Mouse (Mus musculus) CH12F3 (cell line): ENCODE data around the gene Gp2.

Experiments
- in situ Hi-C: fragments of 300-500 bp; cut with MboI; formaldehyde crosslinking; loops from 2 replicates; pipeline ENCODE4 v1.14.3; 2020; ENCODE audit warnings: low sequenced_read_pairs

Gp2 gene

DNA sequence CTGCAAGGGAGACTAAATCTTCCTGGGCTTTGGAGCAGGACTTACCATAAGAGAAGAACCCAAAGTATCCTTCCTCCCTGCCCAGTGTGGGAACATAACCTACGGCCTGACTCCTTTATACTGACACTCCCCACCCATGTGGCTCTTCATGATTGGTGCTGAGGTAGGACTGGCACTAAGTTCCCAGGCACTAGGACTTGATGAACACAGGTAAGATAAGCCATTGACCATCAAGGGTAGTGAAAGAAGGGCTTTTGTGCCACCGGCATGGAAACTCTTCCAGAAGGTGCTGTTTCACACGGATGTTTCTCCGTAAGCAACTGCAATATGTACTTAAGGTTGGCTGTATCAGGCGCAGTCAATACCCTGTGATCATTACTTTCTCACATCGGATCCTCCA, at the start of gene Gp2:
Gene Gp2, minus strand, starts transcription at position 101 of the 400 bp plus-strand sequence.
- in situ Hi-C loops = no loop called here

DNA sequence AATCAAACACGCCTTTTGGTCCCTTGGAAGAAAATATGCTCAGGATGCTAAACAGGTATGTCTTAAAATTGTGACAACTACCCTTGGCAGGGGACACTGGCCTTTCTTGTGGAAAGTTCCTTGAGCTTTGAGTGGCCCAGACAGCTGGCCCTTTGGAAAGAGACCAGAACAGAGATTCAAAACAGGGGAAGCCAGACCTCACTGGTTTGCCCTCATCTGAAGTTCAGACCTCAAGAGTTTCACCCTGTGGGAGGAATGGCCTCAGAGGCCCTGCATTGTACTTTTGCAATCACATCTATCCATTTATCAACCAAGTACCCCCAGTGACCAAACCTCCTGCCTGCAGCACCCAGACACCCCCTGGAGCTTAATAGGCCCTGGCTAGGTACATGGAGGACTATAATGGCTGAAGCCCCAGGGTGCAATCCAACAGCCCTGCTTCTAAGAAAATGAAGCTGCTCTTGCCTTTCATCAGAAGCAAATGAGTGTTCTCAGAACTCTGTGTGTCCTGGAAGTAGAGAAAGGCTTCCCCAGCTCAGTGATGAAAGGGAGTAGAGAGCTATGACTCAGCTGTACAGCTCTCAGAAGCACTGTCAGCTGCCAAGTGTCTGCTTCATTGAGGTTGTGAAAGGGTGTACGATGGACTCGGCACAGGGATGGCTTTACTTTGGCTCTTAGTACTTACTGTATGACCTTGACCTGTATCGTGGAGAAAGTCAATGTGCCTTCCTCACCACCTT, 31.1 kb upstream of the Gp2 start:
- in situ Hi-C loops = no loop called here

- in situ Hi-C loops = no loop called here
These were observed 27.6 kb upstream of the Gp2 start for GRCm38 (mm10) chr7:119486683-119487082.

DNA sequence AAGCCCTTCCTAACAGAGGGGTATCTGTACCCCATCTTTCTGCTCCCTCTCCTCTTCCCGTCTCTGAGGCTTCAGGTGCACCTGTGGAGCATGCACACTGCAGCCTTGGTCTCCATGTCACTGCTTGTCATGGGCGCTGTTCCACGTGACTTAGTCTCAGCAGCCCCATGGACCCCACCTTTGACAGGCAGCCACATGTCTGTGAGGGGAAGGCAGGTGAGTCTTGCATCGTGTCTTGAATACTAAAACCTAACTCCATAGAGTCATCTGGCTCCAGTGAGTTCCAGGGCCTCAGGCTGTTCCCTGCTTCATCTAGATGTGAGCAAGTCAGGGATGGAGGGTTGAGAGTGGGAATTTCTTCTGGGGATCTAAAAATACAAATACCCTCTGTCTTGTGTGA, 25.1 kb upstream of the Gp2 start:
- in situ Hi-C loops = no loop called here

DNA sequence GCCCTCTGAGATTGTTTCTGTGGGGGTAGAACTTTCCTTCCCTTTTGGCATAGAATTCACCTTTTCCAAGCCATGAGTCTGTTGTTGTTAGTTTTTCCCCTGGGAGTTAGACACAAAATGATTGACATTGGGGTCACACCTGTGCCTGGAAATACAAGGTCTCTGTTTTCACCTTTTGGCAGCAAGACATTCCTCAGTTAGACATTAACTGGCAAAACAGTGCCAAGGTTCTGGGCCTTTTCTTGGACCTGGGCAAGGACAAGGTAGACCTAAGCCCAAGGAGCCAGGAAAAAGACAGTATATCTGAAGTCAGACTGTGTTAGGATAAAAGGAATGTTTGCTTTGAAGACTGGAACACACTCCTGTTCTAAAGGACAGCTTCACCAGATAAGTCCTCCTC, 20.2 kb upstream of the Gp2 start, which contains the start of gene Umod:
Gene Umod, minus strand, starts transcription at position 27 of the 400 bp plus-strand sequence.
- in situ Hi-C loops = no loop called here

DNA sequence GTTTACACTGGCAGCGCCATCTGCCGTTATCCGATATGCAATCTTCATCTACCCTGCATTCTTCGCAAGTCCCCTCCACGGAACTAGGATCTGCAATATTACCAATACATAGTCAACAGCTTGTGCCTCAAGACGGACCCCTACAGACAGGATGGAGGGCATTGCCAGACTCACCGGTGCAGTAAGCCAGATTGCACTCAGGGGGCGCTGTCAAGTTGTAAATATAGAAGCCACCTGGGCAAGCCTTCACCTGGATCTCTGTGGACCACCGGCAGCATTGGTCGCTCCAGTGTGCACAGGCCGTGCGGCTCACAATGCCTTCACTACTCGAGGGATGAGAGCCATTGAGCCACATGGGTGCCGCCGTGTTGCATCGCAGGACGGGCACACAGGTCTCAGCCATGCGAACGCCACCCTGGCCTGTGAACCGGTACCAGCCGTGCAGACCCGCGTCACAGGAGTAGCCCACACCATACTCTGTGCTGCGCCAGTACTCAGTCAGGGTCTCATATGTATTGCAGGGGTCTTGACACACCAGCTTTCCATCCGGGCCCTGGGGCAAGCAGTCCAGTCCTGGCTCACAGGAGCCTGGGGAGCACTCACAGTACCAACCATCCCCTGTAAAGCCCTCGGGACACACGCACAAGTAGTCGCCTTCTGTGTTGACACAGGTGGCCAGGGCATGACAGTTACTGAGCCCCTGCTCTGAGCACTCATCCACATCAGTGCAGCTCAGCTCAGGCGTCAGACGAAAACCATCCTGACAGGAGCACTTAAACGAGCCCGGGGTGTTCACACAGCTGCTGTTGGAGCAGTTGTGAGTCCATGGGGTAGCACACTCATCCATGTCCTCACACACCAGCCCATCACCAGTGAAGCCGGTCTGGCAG, 17.7 kb upstream of the Gp2 start:
- in situ Hi-C loops = no loop called here

GRCm38 (mm10) chr7:119454192-119454591, 4.9 kb downstream of the Gp2 start:
- in situ Hi-C loops = no loop called here

- in situ Hi-C loops = no loop called here
These were observed 15.2 kb downstream of the Gp2 start for GRCm38 (mm10) chr7:119443849-119444248.

GRCm38 (mm10) chr7:119441938-119442337, 17.1 kb downstream of the Gp2 start:
- in situ Hi-C loops = no loop called here

DNA sequence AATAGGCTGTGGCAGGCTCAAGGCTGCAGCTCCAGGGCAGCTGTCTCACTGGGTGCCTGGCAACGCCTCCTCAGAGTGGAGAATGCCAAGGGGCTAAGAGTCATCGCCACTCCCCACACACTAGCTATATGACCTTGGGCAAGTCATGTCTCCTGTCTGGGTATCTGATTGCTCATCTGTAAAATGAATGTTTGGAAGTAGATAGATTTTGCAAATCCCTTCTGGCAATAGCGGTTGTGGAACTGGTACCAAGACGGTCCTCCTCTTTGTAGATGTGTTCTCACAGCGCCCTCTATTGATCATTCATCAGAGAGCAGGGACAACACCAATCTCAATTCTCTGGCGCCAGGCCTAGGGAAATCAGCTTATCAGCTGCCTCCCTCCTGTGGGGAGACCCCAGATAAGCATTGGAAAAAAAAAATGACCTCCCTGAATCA, 31.9 kb downstream of the Gp2 start:
- in situ Hi-C loops = no loop called here

DNA sequence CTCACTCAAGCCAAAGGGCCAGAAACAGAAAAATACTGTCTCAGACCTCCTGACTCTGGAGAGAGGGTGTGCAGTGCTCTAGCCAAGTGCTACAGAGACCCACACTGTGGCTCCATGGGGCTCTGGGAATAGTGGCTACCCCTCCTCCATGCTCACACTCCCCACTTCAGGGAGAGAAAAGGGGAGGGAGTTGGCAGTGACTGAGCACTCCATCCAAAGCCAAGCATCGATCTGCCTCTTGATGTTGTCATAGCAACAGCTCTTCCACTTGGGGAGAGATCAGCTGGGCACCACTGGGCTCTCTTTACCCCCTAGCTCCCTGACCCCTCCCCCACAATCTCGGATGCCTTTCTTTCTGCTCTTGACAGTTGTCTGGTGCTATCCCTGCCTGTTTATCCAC, 38.4 kb downstream of the Gp2 start:
- in situ Hi-C loops = no loop called here

DNA sequence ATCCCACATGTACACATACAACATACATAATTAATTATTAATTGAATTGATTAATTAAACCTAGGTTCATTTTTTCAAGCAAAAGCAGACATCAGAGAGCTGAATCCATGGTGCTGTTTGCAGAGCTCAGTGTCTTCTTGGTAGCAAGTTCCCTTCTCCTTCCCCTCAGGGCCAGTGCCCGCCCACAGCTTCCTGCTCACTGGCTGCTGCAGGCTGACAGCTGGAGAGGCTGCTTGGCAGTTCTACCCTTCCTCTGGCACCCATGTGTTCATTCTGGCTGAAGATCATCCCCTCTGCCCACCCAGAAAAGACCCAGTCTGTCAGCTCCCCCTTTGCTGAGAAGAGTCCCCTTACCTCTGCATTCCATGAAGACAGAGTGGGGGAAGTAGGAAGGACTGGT, 40.6 kb downstream of the Gp2 start:
- in situ Hi-C loops = no loop called here

DNA sequence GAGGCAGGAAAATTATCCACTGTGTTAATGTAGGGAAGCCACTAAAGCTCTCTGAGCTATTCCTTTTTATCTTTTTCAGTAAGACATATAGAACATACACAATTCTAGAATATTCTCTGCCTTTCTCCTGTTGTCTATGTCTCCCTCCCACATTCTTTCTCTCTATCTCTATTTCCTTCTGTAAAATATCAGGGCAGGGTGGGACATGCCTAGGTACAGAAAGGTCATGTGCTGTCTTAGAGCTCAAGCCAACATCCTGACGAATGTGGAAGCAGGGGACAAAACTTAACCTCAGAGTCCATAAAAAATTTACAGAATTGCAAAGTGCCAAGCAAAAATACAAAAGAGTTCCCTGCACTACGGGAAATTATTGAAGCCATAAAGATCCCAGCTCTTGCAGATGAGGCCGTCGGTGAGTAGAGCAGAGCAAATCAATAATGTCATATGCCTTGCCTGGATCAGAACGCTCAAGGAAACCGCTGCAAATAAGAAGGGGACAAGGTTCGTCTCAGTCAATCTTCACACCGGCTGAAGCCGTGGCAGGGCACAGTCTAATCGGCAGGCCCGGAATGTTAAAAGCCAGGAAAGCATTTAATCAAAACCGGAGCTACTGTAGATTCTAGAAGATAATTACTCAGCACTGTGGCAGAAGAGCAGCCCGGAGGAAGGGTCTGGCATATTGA, 64.9 kb downstream of the Gp2 start:
- in situ Hi-C loops = no loop called here
